Mouse (Mus musculus) cerebellum, adult 18-20 months (tissue): ENCODE measurements at regions not wholly inside any gene's neighbourhood (a gene's known extent, or its start where the extent isn't known, plus 50 kb on each side); places are given as distances from the start of the nearest gene placed in this dataset.

ENCODE experiments used
- DNase-seq, 2 experiments: peaks; one replicate each; pipeline ENCODE4 v3.0.0; 2021

- DNase-seq: peak in 1 of 2 experiments; percentile 3
Observed at GRCm38 (mm10) chrX:15061641-15062040, 850.7 kb downstream of the H2al1n start.

DNA sequence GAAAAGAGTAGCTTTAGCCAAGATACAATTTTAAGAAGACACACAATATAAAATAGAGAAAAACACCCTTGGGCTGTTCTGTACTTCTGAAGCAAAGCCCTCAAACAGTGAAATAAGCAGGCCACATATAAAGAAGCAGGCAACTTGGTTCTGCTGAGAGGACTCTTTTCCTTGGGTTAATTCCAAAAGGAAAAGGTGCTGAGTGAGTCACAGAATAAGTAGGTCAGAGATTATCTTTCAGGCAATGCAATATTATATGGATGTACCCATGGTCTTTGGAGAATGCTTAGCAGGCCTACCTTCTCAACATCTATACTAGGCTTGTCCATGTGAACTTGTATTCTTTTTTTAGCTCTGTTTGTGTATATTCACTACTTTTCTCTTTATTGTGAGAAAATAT lies 854.8 kb downstream of the H2al1n start:
- DNase-seq: no peak
